Mouse (Mus musculus) urinary bladder, postnatal 25 days (tissue): ENCODE results near the gene Ifnl3.

Experiments
- DNase-seq: peaks from one replicate; pipeline ENCODE4 v3.0.0; 2022; ENCODE audit warnings: low spot score

The Ifnl3 gene

GRCm38 (mm10) chr7:28546649-28547048, 24.0 kb downstream of the Ifnl3 start:
- no peak for DNase-seq

- DNase-seq = no peak
These were observed 24.5 kb downstream of the Ifnl3 start, which contains the start of gene Nccrp1 for GRCm38 (mm10) chr7:28547154-28547553. TSS of gene Nccrp1 (minus strand) at chr7:28547254.

GRCm38 (mm10) chr7:28547628-28548027, 25.0 kb downstream of the Ifnl3 start:
- DNase-seq = no peak

GRCm38 (mm10) chr7:28553076-28553475, 30.4 kb downstream of the Ifnl3 start:
- DNase-seq = no peak

GRCm38 (mm10) chr7:28555939-28556535, 33.4 kb downstream of the Ifnl3 start:
- no peak for DNase-seq

GRCm38 (mm10) chr7:28557069-28557468, 34.4 kb downstream of the Ifnl3 start:
- no peak for DNase-seq

- DNase-seq = no peak
These were observed 35.1 kb downstream of the Ifnl3 start for GRCm38 (mm10) chr7:28557708-28558107.

- no peak for DNase-seq
These were observed 35.9 kb downstream of the Ifnl3 start for GRCm38 (mm10) chr7:28558486-28558885.

- DNase-seq = no peak
These were observed 38.2 kb downstream of the Ifnl3 start for GRCm38 (mm10) chr7:28560856-28561255.

GRCm38 (mm10) chr7:28561967-28562366, 39.3 kb downstream of the Ifnl3 start:
- DNase-seq = no peak

GRCm38 (mm10) chr7:28562371-28562770, 39.7 kb downstream of the Ifnl3 start:
- no peak for DNase-seq

GRCm38 (mm10) chr7:28562951-28563350, 40.3 kb downstream of the Ifnl3 start:
- DNase-seq = no peak

- no peak for DNase-seq
These were observed 42.8 kb downstream of the Ifnl3 start for GRCm38 (mm10) chr7:28565407-28565806.

- DNase-seq = no peak
These were observed 44.9 kb downstream of the Ifnl3 start for GRCm38 (mm10) chr7:28567539-28567938.

- peak; percentile 66 for DNase-seq
These were observed 45.6 kb downstream of the Ifnl3 start for GRCm38 (mm10) chr7:28568253-28568652.

- peak; percentile 92 for DNase-seq
These were observed 47.8 kb downstream of the Ifnl3 start for GRCm38 (mm10) chr7:28570291-28570981.

GRCm38 (mm10) chr7:28570982-28571682, 48.5 kb downstream of the Ifnl3 start:
- DNase-seq = no peak

GRCm38 (mm10) chr7:28572689-28573088, 50.1 kb downstream of the Ifnl3 start:
- no peak for DNase-seq

GRCm38 (mm10) chr7:28573236-28573635, 50.6 kb downstream of the Ifnl3 start:
- no peak for DNase-seq
